Mouse (Mus musculus) hindbrain, embryonic 16.5 days (tissue): ENCODE data around the gene Lrcol1. TPM values are rescaled to one million over a fixed set of nuclear protein-coding genes. Genes with fewer than 3 reads are reported as not detected.

Source experiments
- ATAC-seq: fragments of 200-750 bp; cut with Nextera tagmentation; 2 replicates; pipeline ENCODE4 v1.8.0; 2017; ENCODE audit warnings: moderate TSS enrichment, moderate library complexity
- H3K27ac ChIP-seq: fragments of 300-500 bp; sonication (generic); 2 replicates; pipeline ENCODE4 v1.5.1; 2014; ENCODE audit warnings: low read depth, mild to moderate bottlenecking, control low read depth, low read length, moderate library complexity
- H3K27me3 ChIP-seq: fragments of 300-500 bp; sonication (generic); replicated peaks from 2 replicates; pipeline ENCODE4 v1.6.1; 2014; ENCODE audit warnings: low read length; ENCODE audit not compliant: control insufficient read depth, insufficient read depth
- H3K36me3 ChIP-seq: fragments of 300-500 bp; sonication (generic); 2 replicates; pipeline ENCODE4 v1.6.1; 2014; ENCODE audit warnings: mild to moderate bottlenecking, low read length, moderate library complexity, mixed read lengths; ENCODE audit not compliant: control insufficient read depth, insufficient read depth
- H3K4me1 ChIP-seq: fragments of 300-500 bp; sonication (generic); 2 replicates; pipeline ENCODE4 v1.6.1; 2014; ENCODE audit warnings: low read depth, low read length; ENCODE audit not compliant: control insufficient read depth, insufficient read depth
- H3K4me2 ChIP-seq: fragments of 300-500 bp; sonication (generic); 2 replicates; pipeline ENCODE4 v1.6.1; 2014; ENCODE audit warnings: mild to moderate bottlenecking, low read length, control low read depth, moderate library complexity
- H3K4me3 ChIP-seq: fragments of 300-500 bp; sonication (generic); 2 replicates; pipeline ENCODE4 v1.5.1; 2014; ENCODE audit warnings: mild to moderate bottlenecking, low read length, control low read depth, moderate library complexity
- H3K9ac ChIP-seq: fragments of 300-500 bp; sonication (generic); 2 replicates; pipeline ENCODE4 v1.6.1; 2014; ENCODE audit warnings: low read depth, mild to moderate bottlenecking, control low read depth, low read length, moderate library complexity
- H3K9me3 ChIP-seq: fragments of 300-500 bp; sonication (generic); 2 replicates; pipeline ENCODE4 v1.6.1; 2014; ENCODE audit warnings: mild to moderate bottlenecking, low read length, moderate library complexity; ENCODE audit not compliant: control insufficient read depth
- WGBS: fragments of 180-500 bp; shearing (Covaris S2); extraction: QIAGEN DNeasy Blood & Tissue Kit; methylation state at CpG from one replicate; pipeline ENCODE4 v1.1.7; 2014; 5-methylcytosine and 5-hydroxymethylcytosine counted together
- polyA plus RNA-seq: library from polyadenylated mRNA; unstranded; fragments of >200 nt; fragmentation: Nextera tagmentation; extraction: Ambion mirVana; gene quantifications from 2 replicates; pipeline ENCODE4 v1.2.1, GENCODE M21; 2015

Gene Lrcol1
- polyA plus RNA-seq = not detected in 2 replicates

GRCm38 (mm10) chr5:110344524-110344923 is at the start of gene Lrcol1:
Gene Lrcol1 (plus strand): TSS chr5:110344730.
- no peak for ATAC-seq
- no peak within 1 kb of the TSS for H3K27ac ChIP-seq
- H3K4me1 ChIP-seq = peaks cover 7% of the 10 kb centered on the region; the same call in 1 of the 2 replicates
- no peak within 1 kb of the TSS for H3K4me2 ChIP-seq
- no peak within 1 kb of the TSS for H3K9ac ChIP-seq
- H3K9me3 ChIP-seq = no peaks in the 10 kb centered on the region
- 90% methylated on average over 4 of the region's 4 CpGs for WGBS
- H3K4me3 ChIP-seq = no peak within 1 kb of the TSS
- H3K27me3 ChIP-seq = peaks cover 3% of the 10 kb centered on the region
- no peaks in the 10 kb centered on the region for H3K36me3 ChIP-seq

GRCm38 (mm10) chr5:110296637-110297036 is 47.9 kb upstream of the Lrcol1 start:
- H3K27me3 ChIP-seq = no peaks in the 10 kb centered on the region
- no peak overlapping the region for H3K4me3 ChIP-seq
- no peaks in the 10 kb centered on the region for H3K9me3 ChIP-seq
- no peak for ATAC-seq
- H3K4me1 ChIP-seq = no peaks in the 10 kb centered on the region
- no peak overlapping the region for H3K27ac ChIP-seq
- 94% methylated on average over 1 of the region's 1 CpGs for WGBS
- H3K9ac ChIP-seq = no peak overlapping the region
- no peak overlapping the region for H3K4me2 ChIP-seq
- H3K36me3 ChIP-seq = peaks cover 4% of the 10 kb centered on the region; the same call in 1 of the 2 replicates

GRCm38 (mm10) chr5:110300591-110300990 is 43.9 kb upstream of the Lrcol1 start:
- Histone ChIP-seq H3K4me3 (no peak overlapping the region), H3K27ac (no peak overlapping the region), H3K4me1 (no peaks in the 10 kb centered on the region), H3K4me2 (no peak overlapping the region), H3K36me3 (peaks cover 4% of the 10 kb centered on the region), H3K9ac (no peak overlapping the region), H3K9me3 (no peaks in the 10 kb centered on the region), H3K27me3 (no peaks in the 10 kb centered on the region)
- 88% methylated on average over 2 of the region's 2 CpGs for WGBS
- ATAC-seq = no peak

GRCm38 (mm10) chr5:110308861-110309260 is 35.7 kb upstream of the Lrcol1 start:
- H3K9me3 ChIP-seq = no peaks in the 10 kb centered on the region
- no peak overlapping the region for H3K4me3 ChIP-seq
- H3K36me3 ChIP-seq = no peaks in the 10 kb centered on the region
- no peaks in the 10 kb centered on the region for H3K27me3 ChIP-seq
- 95% methylated on average over 7 of the region's 7 CpGs for WGBS
- no peak for ATAC-seq
- no peaks in the 10 kb centered on the region for H3K4me1 ChIP-seq
- no peak overlapping the region for H3K4me2 ChIP-seq
- H3K27ac ChIP-seq = no peak overlapping the region
- no peak overlapping the region for H3K9ac ChIP-seq

- Histone ChIP-seq H3K4me1 (no peaks in the 10 kb centered on the region), H3K9me3 (no peaks in the 10 kb centered on the region), H3K9ac (no peak overlapping the region; the same call in 1 of the 2 replicates), H3K27ac (no peak overlapping the region), H3K27me3 (no peaks in the 10 kb centered on the region), H3K4me2 (no peak overlapping the region), H3K36me3 (no peaks in the 10 kb centered on the region), H3K4me3 (no peak overlapping the region)
- 94% methylated on average over 3 of the region's 3 CpGs for WGBS
- no peak for ATAC-seq
These were observed 31.4 kb upstream of the Lrcol1 start for GRCm38 (mm10) chr5:110313127-110313526.

GRCm38 (mm10) chr5:110330508-110330907 is 14.0 kb upstream of the Lrcol1 start:
- no peak overlapping the region for H3K4me3 ChIP-seq
- H3K9me3 ChIP-seq = no peaks in the 10 kb centered on the region
- H3K27ac ChIP-seq = no peak overlapping the region
- no peak overlapping the region for H3K9ac ChIP-seq
- 0 out of 2 replicates have a peak, but pooled peaks cover 13% of the 10 kb centered on the region for H3K36me3 ChIP-seq
- H3K4me2 ChIP-seq = no peak overlapping the region
- H3K4me1 ChIP-seq = no peaks in the 10 kb centered on the region
- 95% methylated on average over 3 of the region's 3 CpGs for WGBS
- no peak for ATAC-seq
- H3K27me3 ChIP-seq = no peaks in the 10 kb centered on the region

- no peak for ATAC-seq
- Histone ChIP-seq H3K9me3 (no peaks in the 10 kb centered on the region), H3K4me2 (no peak overlapping the region), H3K27me3 (peaks cover 2% of the 10 kb centered on the region), H3K4me1 (peaks cover 7% of the 10 kb centered on the region; the same call in 1 of the 2 replicates), H3K27ac (no peak overlapping the region), H3K9ac (no peak overlapping the region), H3K36me3 (no peaks in the 10 kb centered on the region), H3K4me3 (no peak overlapping the region)
- 85% methylated on average over 2 of the region's 2 CpGs for WGBS
These were observed 5.7 kb upstream of the Lrcol1 start for GRCm38 (mm10) chr5:110338792-110339191.

GRCm38 (mm10) chr5:110342648-110343284 is 1.8 kb upstream of the Lrcol1 start, which contains the start of gene P2rx2:
Gene P2rx2 (minus strand): TSS chr5:110343212.
- H3K27me3 ChIP-seq = peaks cover 3% of the 10 kb centered on the region
- ATAC-seq = peak; percentile 79
- peak within 1 kb of the TSS; percentile 63 for H3K4me3 ChIP-seq
- no peaks in the 10 kb centered on the region for H3K36me3 ChIP-seq
- H3K27ac ChIP-seq = no peak within 1 kb of the TSS
- peak within 1 kb of the TSS; percentile 98 for H3K4me2 ChIP-seq
- peaks cover 7% of the 10 kb centered on the region; the same call in 1 of the 2 replicates for H3K4me1 ChIP-seq
- H3K9ac ChIP-seq = peak within 1 kb of the TSS; percentile 77
- 2% methylated on average over 42 of the region's 43 CpGs for WGBS
- no peaks in the 10 kb centered on the region for H3K9me3 ChIP-seq

- H3K9me3 ChIP-seq = no peaks in the 10 kb centered on the region
- WGBS = 79% methylated on average over 4 of the region's 4 CpGs
- no peak overlapping the region for H3K9ac ChIP-seq
These were observed 1.0 kb downstream of the Lrcol1 start for GRCm38 (mm10) chr5:110345553-110345952.

More at GRCm38 (mm10) chr5:110345553-110345952, 1.0 kb downstream of the Lrcol1 start:
- H3K27me3 ChIP-seq = peaks cover 3% of the 10 kb centered on the region
- H3K4me1 ChIP-seq = peaks cover 7% of the 10 kb centered on the region; the same call in 1 of the 2 replicates
- no peak overlapping the region for H3K4me2 ChIP-seq
- ATAC-seq = no peak
- no peak overlapping the region for H3K4me3 ChIP-seq
- H3K36me3 ChIP-seq = no peaks in the 10 kb centered on the region
- H3K27ac ChIP-seq = no peak overlapping the region
